Mouse (Mus musculus) MEL (cell line): Measurements from ENCODE around the gene Pxdn. TPM values are rescaled to one million over a fixed set of nuclear protein-coding genes. Genes with fewer than 3 reads are reported as not detected.

Source experiments
- DNase-seq: peaks from one replicate; pipeline ENCODE4 v3.0.0; 2011; ENCODE audit warnings: low read depth, low spot score
- H3K27ac ChIP-seq: 2 replicates; pipeline ENCODE4 v1.5.1; 2012; ENCODE audit warnings: low read depth, mild to moderate bottlenecking, control low read depth, low read length, moderate library complexity; ENCODE audit not compliant: control insufficient read depth
- H3K27me3 ChIP-seq, 2 experiments: fragments of 150-350 bp in 1 of 2; sonication (generic) in 1 of 2; 2 replicates each; pipeline ENCODE4 v1.6.1; 2012; ENCODE audit warnings: low read length in 2 of 2, mild to moderate bottlenecking in 2 of 2, improper control_type of control experiment in 1 of 2, moderate library complexity in 1 of 2; ENCODE audit not compliant: insufficient read depth in 2 of 2, control insufficient read depth in 1 of 2
- H3K36me3 ChIP-seq, 2 experiments: 2 replicates each; pipeline ENCODE4 v1.6.1; 2012 to 2014; ENCODE audit warnings: low read length in 2 of 2, improper control_type of control experiment in 1 of 2, inconsistent platforms in 1 of 2, mild to moderate bottlenecking in 1 of 2; ENCODE audit not compliant: insufficient read depth in 2 of 2, control insufficient read depth in 1 of 2
- H3K4me1 ChIP-seq, 2 experiments: fragments of 150-350 bp in 1 of 2; sonication (generic) in 1 of 2; 2 replicates each; pipeline ENCODE4 v1.6.1; 2012; ENCODE audit warnings: low read length in 2 of 2, improper control_type of control experiment in 1 of 2, mild to moderate bottlenecking in 1 of 2; ENCODE audit not compliant: insufficient read depth in 2 of 2, control insufficient read depth in 1 of 2
- H3K4me3 ChIP-seq, 2 experiments: fragments of 150-350 bp in 1 of 2; sonication (generic) in 1 of 2; 2 replicates each; pipeline ENCODE4 v1.5.1; 2012; ENCODE audit warnings: low read depth in 2 of 2, low read length in 2 of 2, mild to moderate bottlenecking in 2 of 2, moderate library complexity in 2 of 2, control low read depth in 1 of 2, improper control_type of control experiment in 1 of 2; ENCODE audit not compliant: control insufficient read depth in 1 of 2, insufficient read depth in 1 of 2
- H3K79me2 ChIP-seq: 2 replicates; pipeline ENCODE4 v1.6.1; 2012; ENCODE audit warnings: mild to moderate bottlenecking, low read length, moderate library complexity; ENCODE audit not compliant: control insufficient read depth, poor library complexity, insufficient read depth
- H3K9ac ChIP-seq: 2 replicates; pipeline ENCODE4 v1.6.1; 2012; ENCODE audit warnings: low read depth, mild to moderate bottlenecking, control low read depth, low read length, moderate library complexity; ENCODE audit not compliant: control insufficient read depth, poor library complexity, severe bottlenecking
- H3K9me3 ChIP-seq: fragments of 150-350 bp; sonication (generic); replicated peaks from 2 replicates; pipeline ENCODE4 v1.6.1; 2012; ENCODE audit warnings: mild to moderate bottlenecking, low read length, improper control_type of control experiment, moderate library complexity; ENCODE audit not compliant: insufficient read depth
- BHLHE40 ChIP-seq: IDR thresholded peaks from 2 replicates; pipeline ENCODE4 v1.6.1; 2012; ENCODE audit warnings: low read depth, mild to moderate bottlenecking, inconsistent platforms, low read length, improper control_type of control experiment, borderline replicate concordance
- CTCF ChIP-seq, 3 experiments: IDR thresholded peaks in 2 of 3; conservative IDR thresholded peaks in 1 of 3; 2 replicates each; pipeline ENCODE4 v1.5.1; 2011 to 2012; ENCODE audit warnings: low read length in 3 of 3, low read depth in 2 of 3, mild to moderate bottlenecking in 2 of 3, improper control_type of control experiment in 1 of 3, inconsistent platforms in 1 of 3, mixed read lengths in 1 of 3, moderate library complexity in 1 of 3; ENCODE audit not compliant: control insufficient read depth in 1 of 3, insufficient read depth in 1 of 3, poor library complexity in 1 of 3, severe bottlenecking in 1 of 3
- E2F4 ChIP-seq: IDR thresholded peaks from 2 replicates; pipeline ENCODE4 v1.6.1; 2011; ENCODE audit warnings: low read depth, low read length, improper control_type of control experiment, borderline replicate concordance
- ELF1 ChIP-seq: IDR thresholded peaks from 2 replicates; pipeline ENCODE4 v1.6.1; 2014; ENCODE audit warnings: low read depth, mild to moderate bottlenecking, inconsistent platforms, low read length, improper control_type of control experiment, moderate library complexity
- ETS1 ChIP-seq: IDR thresholded peaks from 2 replicates; pipeline ENCODE4 v1.6.1; 2012; ENCODE audit warnings: low read depth, mild to moderate bottlenecking, inconsistent platforms, low read length, improper control_type of control experiment, moderate library complexity
- GATA1 ChIP-seq: IDR thresholded peaks from 2 replicates; pipeline ENCODE4 v1.6.1; 2011; ENCODE audit warnings: low read depth, low read length, improper control_type of control experiment
- HCFC1 ChIP-seq: IDR thresholded peaks from 2 replicates; pipeline ENCODE4 v1.6.1; 2012; ENCODE audit warnings: low read depth, mild to moderate bottlenecking, inconsistent platforms, low read length, improper control_type of control experiment, moderate library complexity
- MAFK ChIP-seq: IDR thresholded peaks from 2 replicates; pipeline ENCODE4 v1.6.1; 2011; ENCODE audit warnings: low read depth, mild to moderate bottlenecking, low read length, improper control_type of control experiment, borderline replicate concordance
- MAZ ChIP-seq: IDR thresholded peaks from 2 replicates; pipeline ENCODE4 v1.6.1; 2012; ENCODE audit warnings: low read depth, mild to moderate bottlenecking, inconsistent platforms, low read length, improper control_type of control experiment
- MYB ChIP-seq: IDR thresholded peaks from 2 replicates; pipeline ENCODE4 v1.6.1; 2011; ENCODE audit warnings: mild to moderate bottlenecking, low read depth, low read length, improper control_type of control experiment
- NRF1 ChIP-seq: IDR thresholded peaks from 2 replicates; pipeline ENCODE4 v1.6.1; 2014; ENCODE audit warnings: low read depth, mild to moderate bottlenecking, inconsistent platforms, low read length, improper control_type of control experiment, moderate library complexity; ENCODE audit not compliant: poor library complexity, insufficient read depth, severe bottlenecking
- POLR2A ChIP-seq, 2 experiments: IDR thresholded peaks; 2 replicates each; pipeline ENCODE4 v1.6.1; 2011 to 2012; ENCODE audit warnings: low read length in 2 of 2, mild to moderate bottlenecking in 2 of 2, control low read depth in 1 of 2, improper control_type of control experiment in 1 of 2, low read depth in 1 of 2, moderate library complexity in 1 of 2; ENCODE audit not compliant: control insufficient read depth in 1 of 2, insufficient read depth in 1 of 2, poor library complexity in 1 of 2
- POLR2AphosphoS2 ChIP-seq: IDR thresholded peaks from 2 replicates; pipeline ENCODE4 v1.6.1; 2011; ENCODE audit warnings: low read length, improper control_type of control experiment
- RAD21 ChIP-seq: IDR thresholded peaks from 2 replicates; pipeline ENCODE4 v1.6.1; 2011; ENCODE audit warnings: mild to moderate bottlenecking, low read depth, low read length, improper control_type of control experiment
- RCOR1 ChIP-seq: IDR thresholded peaks from 2 replicates; pipeline ENCODE4 v1.6.1; 2012; ENCODE audit warnings: low read depth, mild to moderate bottlenecking, inconsistent platforms, low read length, improper control_type of control experiment
- SIN3A ChIP-seq: IDR thresholded peaks from 2 replicates; pipeline ENCODE4 v1.6.1; 2012; ENCODE audit warnings: low read length, improper control_type of control experiment, inconsistent platforms
- SMC3 ChIP-seq: IDR thresholded peaks from 2 replicates; pipeline ENCODE4 v1.6.1; 2011; ENCODE audit warnings: low read depth, low read length, improper control_type of control experiment
- ZC3H11A ChIP-seq: IDR thresholded peaks from 2 replicates; pipeline ENCODE4 v1.6.1; 2012; ENCODE audit warnings: low read depth, mild to moderate bottlenecking, inconsistent platforms, low read length, improper control_type of control experiment
- ZKSCAN1 ChIP-seq: IDR thresholded peaks from 2 replicates; pipeline ENCODE4 v1.6.1; 2012; ENCODE audit warnings: low read depth, mild to moderate bottlenecking, inconsistent platforms, low read length, improper control_type of control experiment, moderate library complexity
- ZMIZ1 ChIP-seq: IDR thresholded peaks from 2 replicates; pipeline ENCODE4 v1.6.1; 2012; ENCODE audit warnings: low read depth, mild to moderate bottlenecking, inconsistent platforms, low read length, improper control_type of control experiment, moderate library complexity
- polyA plus RNA-seq, 2 experiments: library from polyadenylated mRNA; stranded (reverse) in 1 of 2; unstranded in 1 of 2; fragments of >175 nt in 1 of 2; fragments of >200 nt in 1 of 2; gene quantifications; 2 replicates each; pipeline versions ENCODE4 v1.2.1 to v1.2.4; 2012; ENCODE audit warnings: low replicate concordance in 2 of 2, low read depth in 1 of 2; ENCODE audit not compliant: insufficient read length in 2 of 2, insufficient read depth in 1 of 2, missing spikeins in 1 of 2
- total RNA-seq: library from RNA; depleted of rRNA; stranded (reverse); fragments of 300-350 nt; gene quantifications from 2 replicates; pipeline ENCODE4 v1.2.3, GENCODE M21; 2012; rRNA removed

Gene Pxdn
- total RNA-seq (not detected in 2 replicates), polyA plus RNA-seq (not detected)

DNA sequence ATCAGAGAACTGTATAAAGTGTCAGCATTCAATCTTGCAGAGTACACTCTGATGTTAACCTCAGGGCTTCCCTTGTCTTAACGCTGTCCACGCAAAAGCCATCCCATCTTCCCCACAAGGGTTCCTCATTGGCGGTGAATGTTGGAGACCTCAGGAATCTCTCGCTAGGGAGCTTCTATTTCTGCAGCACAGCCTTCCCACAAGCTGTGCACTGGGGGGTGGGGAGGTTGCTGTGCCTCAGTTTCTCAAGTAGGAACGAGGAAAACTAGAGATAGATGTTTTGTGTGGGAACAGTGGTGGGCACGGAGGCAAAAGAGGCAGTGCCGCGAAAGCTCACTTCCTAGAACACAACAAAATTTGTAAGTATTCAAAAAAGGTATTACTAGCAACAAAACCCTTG is at the start of gene Pxdn:
Gene Pxdn, plus strand, starts transcription at position 301 of the 400 bp plus-strand sequence.
- no peaks in the 10 kb centered on the region for H3K79me2 ChIP-seq
- no peaks in the 10 kb centered on the region for H3K27me3 ChIP-seq
- no peak within 1 kb of the TSS for H3K27ac ChIP-seq
- H3K4me1 ChIP-seq, result no peaks in the 10 kb centered on the region
- H3K9me3 ChIP-seq, result no peaks in the 10 kb centered on the region
- no peak for DNase-seq
- no peak for TF ChIP-seq ELF1
- TF ChIP-seq BHLHE40, result no peak
- no peak for TF ChIP-seq ETS1
- no peak for TF ChIP-seq ZMIZ1
- TF ChIP-seq ZKSCAN1, result no peak
- TF ChIP-seq MAZ, result no peak
- TF ChIP-seq MAFK, result no peak
- no peak for TF ChIP-seq E2F4
- no peak for TF ChIP-seq SIN3A
- TF ChIP-seq POLR2AphosphoS2, result no peak
- no peak for TF ChIP-seq ZC3H11A
- TF ChIP-seq RAD21, result no peak
- no peak for TF ChIP-seq MYB
- no peak for TF ChIP-seq RCOR1
- TF ChIP-seq GATA1, result no peak
- no peak for TF ChIP-seq HCFC1
- TF ChIP-seq NRF1, result no peak
- TF ChIP-seq, all 39 proteins: peak for 0
- Histone ChIP-seq H3K36me3 (no peaks in the 10 kb centered on the region), H3K4me3 (no peak within 1 kb of the TSS), H3K9ac (no peak within 1 kb of the TSS)

DNA sequence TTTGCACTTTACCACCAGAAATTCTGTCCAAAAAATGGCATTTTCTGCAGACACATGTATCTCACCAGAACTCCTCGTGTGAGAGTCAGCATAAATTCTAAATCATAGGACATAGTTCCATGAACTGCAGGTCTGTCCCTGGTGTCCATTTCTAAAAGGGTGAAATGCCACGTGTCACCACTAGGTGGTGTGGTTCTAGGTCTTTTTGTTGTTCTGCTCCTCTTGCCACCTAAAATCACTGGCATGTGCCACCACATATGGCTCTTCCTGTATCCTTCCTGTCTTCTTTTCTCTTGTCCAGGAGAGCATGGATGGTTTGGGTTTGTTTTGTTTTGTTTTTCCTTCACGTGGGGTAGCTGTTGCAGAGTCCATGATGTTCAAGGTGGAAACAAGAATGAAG is 42.7 kb upstream of the Pxdn start:
- Histone ChIP-seq H3K36me3 (no peaks in the 10 kb centered on the region), H3K27me3 (no peaks in the 10 kb centered on the region), H3K9me3 (no peaks in the 10 kb centered on the region), H3K27ac (no peak overlapping the region), H3K9ac (no peak overlapping the region), H3K4me3 (no peak overlapping the region), H3K79me2 (no peaks in the 10 kb centered on the region), H3K4me1 (no peaks in the 10 kb centered on the region)
- TF ChIP-seq SMC3 (peak; percentile 27), POLR2A (IDR thresholded peaks at IDR 0.05; ENCODE audit: control insufficient read depth in 1 of 2, insufficient read depth in 1 of 2, low read depth in 1 of 2, low read length in 2 of 2, poor library complexity in 1 of 2) (no peak), CTCF (IDR thresholded peaks at IDR 0.05 in 2 of 3, conservative IDR thresholded peaks at IDR 0.05 in 1 of 3; ENCODE audit: control insufficient read depth in 1 of 3, insufficient read depth in 1 of 3, low read depth in 2 of 3, low read length in 3 of 3, poor library complexity in 1 of 3, severe bottlenecking in 1 of 3) (peak; percentile 14 to 56 (median 42); a peak in 4 of 6 replicates)
- peak; percentile 5 for DNase-seq
